Mouse (Mus musculus): ENCODE measurements at regions not wholly inside any gene's neighbourhood (a gene's known extent, or its start where the extent isn't known, plus 50 kb on each side); places are given as distances from the start of the nearest gene placed in this dataset.
A peak's percentile ranks its signal among the peaks of the same experiment; 100 is the strongest.

DNA sequence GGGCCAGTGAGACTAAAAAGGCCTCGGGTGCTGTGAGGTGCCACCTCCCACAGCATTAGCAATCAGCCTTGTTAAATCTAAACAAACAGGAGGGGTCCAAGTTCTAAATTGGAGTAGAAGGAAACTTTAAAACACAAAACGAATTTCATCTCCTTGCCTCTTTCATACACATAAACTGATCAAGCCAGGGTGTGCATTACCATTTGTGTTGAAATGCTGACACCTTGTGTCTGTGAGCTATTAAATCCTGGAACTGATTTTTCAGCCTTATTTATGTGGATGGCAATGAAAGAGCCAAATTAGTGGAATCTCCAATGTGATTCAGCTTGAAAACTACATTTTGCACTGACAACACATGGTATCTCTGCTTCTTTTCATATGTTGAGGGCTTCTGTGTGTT, 114.8 kb downstream of the Pcsk1 start:
- DNase-seq = peak; percentile 17 to 27

DNA sequence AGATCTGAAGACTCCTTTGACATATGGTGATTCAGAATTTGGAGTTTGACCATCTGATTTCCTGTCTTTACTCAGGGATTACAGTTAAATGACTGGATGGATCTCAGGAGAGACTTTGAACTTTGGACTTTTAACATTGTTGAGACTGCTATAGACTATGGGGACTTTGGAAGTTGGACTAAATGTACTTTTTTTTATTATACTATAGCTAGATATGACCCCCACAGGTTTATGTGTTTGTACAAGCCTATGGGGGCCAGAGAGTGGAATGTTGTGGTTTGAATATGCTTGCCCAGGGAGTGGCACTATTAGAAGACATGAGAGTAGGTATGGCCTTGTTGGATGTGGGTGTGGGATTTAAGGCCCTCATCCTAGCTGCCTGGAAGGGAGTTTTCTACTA, 134.3 kb downstream of the Pcsk1 start:
- no peak for DNase-seq

DNA sequence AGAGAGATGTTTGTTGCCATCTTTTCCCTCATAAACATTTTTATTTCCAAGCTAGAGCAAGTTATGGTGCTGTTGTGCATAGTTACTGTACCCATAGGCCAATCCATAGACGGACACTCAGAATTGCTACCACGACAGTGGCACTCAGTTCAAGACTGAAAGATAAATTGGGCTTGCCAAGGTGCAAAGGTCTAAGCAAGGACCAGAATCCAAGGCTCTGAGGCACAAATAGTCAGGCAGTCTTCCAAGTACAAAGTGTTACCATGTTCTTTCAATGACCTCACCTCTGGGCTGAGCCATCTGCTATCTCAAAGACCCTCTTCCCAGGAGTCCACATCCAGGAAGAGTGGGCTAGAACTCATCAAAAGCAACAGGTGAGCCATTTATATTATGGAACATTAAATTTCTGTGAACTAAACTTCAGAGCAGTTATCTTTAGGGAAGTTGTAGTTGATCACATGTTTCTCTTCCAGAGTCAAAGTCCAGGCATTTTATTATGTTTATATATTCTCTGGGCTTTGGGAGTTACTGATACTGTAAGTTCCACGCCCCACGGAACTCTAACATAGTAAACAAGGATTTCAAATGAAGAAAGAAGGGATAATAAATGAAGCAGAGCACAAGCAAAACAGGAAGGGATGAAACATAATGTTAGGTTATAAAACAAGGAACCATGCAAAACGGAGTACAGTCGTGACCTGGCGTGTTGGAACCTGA, 136.1 kb downstream of the Pcsk1 start:
- no peak for DNase-seq

DNA sequence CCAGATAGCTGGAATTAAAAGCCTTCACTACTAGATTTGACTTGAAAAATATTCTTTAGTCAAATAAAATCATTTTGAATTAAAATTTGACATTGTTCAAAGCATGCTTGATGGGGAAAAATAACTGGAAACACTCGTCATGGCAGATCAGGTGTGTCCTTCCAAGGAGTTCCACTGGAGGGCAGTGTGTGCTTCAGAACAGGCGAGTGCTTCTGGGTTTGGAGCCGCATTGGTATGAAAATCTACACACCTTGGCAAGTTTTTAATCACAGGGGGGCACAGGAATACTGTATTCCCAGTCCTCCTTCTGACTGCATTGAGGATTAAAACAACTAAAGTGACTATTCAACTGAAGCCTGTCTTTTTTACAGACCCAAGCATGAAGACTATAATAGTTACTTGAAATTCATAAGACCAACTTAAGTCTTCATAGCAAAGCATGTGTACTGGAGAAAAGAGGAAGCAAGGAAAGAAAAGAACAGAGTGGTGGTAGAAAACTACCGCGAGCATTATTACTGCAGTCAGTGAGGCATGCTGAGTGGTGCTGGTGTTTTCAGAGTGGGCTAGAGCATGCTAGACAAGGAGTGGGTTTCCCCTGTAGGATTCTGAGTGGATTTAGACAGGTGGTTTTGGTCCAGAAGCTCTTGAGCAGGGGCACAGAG, 138.1 kb downstream of the Pcsk1 start:
- DNase-seq = peak; percentile 82 to 87

DNA sequence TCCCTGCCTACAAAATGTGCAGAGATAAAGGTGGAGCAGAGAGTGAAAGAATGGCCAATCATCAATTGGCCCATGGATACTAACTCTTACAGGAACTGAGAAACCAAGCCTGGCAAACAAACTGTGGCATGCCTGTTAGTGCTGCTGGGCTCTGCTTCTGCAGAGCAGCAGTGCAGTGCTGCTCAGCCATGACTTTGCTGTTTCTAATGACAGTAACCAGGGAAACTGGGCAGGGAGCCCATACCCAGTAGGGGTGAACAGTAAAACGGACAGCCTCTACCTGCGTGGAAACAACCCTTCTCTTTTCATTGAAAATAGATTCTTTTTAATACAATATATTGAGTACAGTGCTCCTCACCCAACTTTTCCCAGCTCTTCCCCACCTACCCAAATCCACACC, 146.8 kb downstream of the Pcsk1 start:
- DNase-seq = peak; percentile 83 to 88

Measured in cerebellum, postnatal 10 days (tissue).